Comparison of ENCODE assay signal across 16 mouse cellular contexts in the genomic region with DNA sequence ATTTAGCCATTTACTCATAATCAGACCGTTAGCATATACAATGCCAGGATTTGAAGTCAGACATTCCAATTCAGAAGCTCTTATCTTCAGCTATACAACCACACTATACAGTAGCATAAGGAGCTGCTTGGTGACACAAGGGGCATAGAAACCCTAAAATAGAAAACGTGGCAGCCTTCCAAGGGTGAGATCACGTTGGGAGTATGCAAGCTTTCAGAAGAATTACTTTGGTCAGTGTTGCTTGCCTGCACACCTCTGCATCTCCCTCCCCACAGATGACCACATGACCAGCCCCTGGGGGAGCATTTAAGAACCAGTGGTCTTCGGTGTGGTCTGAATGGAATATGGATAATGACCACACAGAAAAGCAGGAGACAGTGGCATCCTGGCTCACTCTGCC.
A peak's percentile ranks its signal among the peaks of the same experiment; 100 is the strongest.
DNase-seq lines count a peak whose midpoint lies in the region; ATAC-seq and TF ChIP-seq lines count a peak whose summit lies in the region.
"Had no signal": no experiment of that assay in that cellular context is flagged by ENCODE, and none has a peak within 500 bp of the region (broad histone marks: within the 10 kb centered on the region; RNA-seq: fewer than 3 reads in every experiment).

No protein-coding gene starts in this region.

- H3K4me2 ChIP-seq in forebrain, embryonic 15.5 days (replicated peaks), result no peak overlapping the region
- no peak overlapping the region for H3K4me2 ChIP-seq in forebrain, postnatal 0 days (ENCODE audit: low read depth)
- H3K4me2 ChIP-seq: liver, embryonic 13.5 days; neural tube, embryonic 15.5 days had no signal

- no peaks in the 10 kb centered on the region for H3K9me3 ChIP-seq in forebrain, embryonic 15.5 days
- H3K9me3 ChIP-seq in forebrain, postnatal 0 days (ENCODE audit: low read length), result no peaks in the 10 kb centered on the region
- H3K9me3 ChIP-seq: liver, embryonic 13.5 days; neural tube, embryonic 15.5 days had no signal

- WGBS in forebrain, embryonic 15.5 days, result 30% methylated on average over 4 of the region's 4 CpGs
- WGBS in forebrain, postnatal 0 days, result 23% methylated on average over 4 of the region's 4 CpGs

- DNase-seq in forebrain, postnatal 0 days, result no peak
- peak; percentile 6 for DNase-seq in adipocyte (ENCODE audit: low spot score)
- peak; percentile 39 to 41 for DNase-seq in cerebellum, postnatal 36 days
- peak; percentile 66 for DNase-seq in heart, postnatal 4 days
- no peak for DNase-seq in spleen, postnatal 10 days (ENCODE audit: low spot score in 2 of 2)
- DNase-seq: adrenal gland, postnatal 25 days; kidney, adult 8-10 months; liver, embryonic 13.5 days; right cerebral cortex, adult 18-20 months; thymus, adult 18-20 months had no signal

- TF ChIP-seq CTCF in forebrain, postnatal 0 days (IDR thresholded peaks at IDR 0.05; ENCODE audit: low read depth), result no peak

- no peaks in the 10 kb centered on the region for H3K27me3 ChIP-seq in forebrain, embryonic 15.5 days
- no peaks in the 10 kb centered on the region for H3K27me3 ChIP-seq in forebrain, postnatal 0 days (ENCODE audit: insufficient read depth, low read length)
- H3K27me3 ChIP-seq: liver, embryonic 13.5 days; neural tube, embryonic 15.5 days had no signal

- no peak overlapping the region for H3K27ac ChIP-seq in forebrain, embryonic 15.5 days (replicated peaks)
- H3K27ac ChIP-seq in forebrain, postnatal 0 days (ENCODE audit: low read depth, low read length), result no peak overlapping the region
- H3K27ac ChIP-seq: hindbrain, postnatal 0 days; layer of hippocampus, adult 2 months; liver, embryonic 13.5 days; macrophage; neural tube, embryonic 15.5 days had no signal

- H3K36me3 ChIP-seq in forebrain, embryonic 15.5 days, result no peaks in the 10 kb centered on the region
- H3K36me3 ChIP-seq in forebrain, postnatal 0 days (ENCODE audit: insufficient read depth), result no peaks in the 10 kb centered on the region
- H3K36me3 ChIP-seq: liver, embryonic 13.5 days; neural tube, embryonic 15.5 days had no signal

- H3K4me1 ChIP-seq in forebrain, embryonic 15.5 days, result peaks cover 33% of the 10 kb centered on the region
- H3K4me1 ChIP-seq in forebrain, postnatal 0 days (ENCODE audit: insufficient read depth), result no peaks in the 10 kb centered on the region
- H3K4me1 ChIP-seq: liver, embryonic 13.5 days had no signal

- no peak overlapping the region for H3K9ac ChIP-seq in forebrain, embryonic 15.5 days (replicated peaks)
- no peak overlapping the region for H3K9ac ChIP-seq in forebrain, postnatal 0 days
- H3K9ac ChIP-seq: liver, embryonic 13.5 days; neural tube, embryonic 15.5 days had no signal

- no peak overlapping the region for H3K4me3 ChIP-seq in forebrain, embryonic 15.5 days
- no peak overlapping the region for H3K4me3 ChIP-seq in forebrain, postnatal 0 days (ENCODE audit: low read depth, low read length)
- H3K4me3 ChIP-seq: layer of hippocampus, adult 2 months; liver, embryonic 13.5 days; neural tube, embryonic 15.5 days had no signal

- 0 out of 2 replicates have a peak, but pooled peaks have one; percentile 39 for ATAC-seq in forebrain, embryonic 15.5 days (replicated peaks)
- ATAC-seq in forebrain, postnatal 0 days, result no peak
- no peak for ATAC-seq in megakaryocyte-erythroid progenitor cell, adult 5-6 weeks (replicated peaks; ENCODE audit: low FRiP score, low TSS enrichment, poor library complexity, severe bottlenecking)
- ATAC-seq: hindbrain, postnatal 0 days had no signal

Comparison
In these comparisons a context has a peak if more than half of its experiments do, and no peak if none do; other contexts are left out.
1. DNase-seq: peak in adipocyte (single experiment), cerebellum, postnatal 36 days (2 of 2) and heart, postnatal 4 days (single experiment); none in forebrain, postnatal 0 days (single experiment) and spleen, postnatal 10 days (0 of 2).